Mouse (Mus musculus) layer of hippocampus, postnatal 25 days (tissue): Measurements from ENCODE around the gene Ppfia1. TPM values are rescaled to one million over a fixed set of nuclear protein-coding genes. Genes with fewer than 3 reads are reported as not detected.

Experiments
- DNase-seq, 2 experiments: peaks; one replicate each; pipeline ENCODE4 v3.0.0; 2022; ENCODE audit warnings: mixed read lengths in 2 of 2, low spot score in 1 of 2; ENCODE audit errors: extremely low spot score in 1 of 2
- total RNA-seq, 2 experiments: library from RNA; stranded (reverse); gene quantifications; 2 replicates each; pipeline ENCODE4 v1.2.3; 2021

Gene Ppfia1
- total RNA-seq, 2 experiments from 2014 or later, result 29.7 to 41.3 TPM

- DNase-seq, result no peak
These were observed 1.3 kb downstream of the Ppfia1 start for GRCm38 (mm10) chr7:144552274-144552673.

DNA sequence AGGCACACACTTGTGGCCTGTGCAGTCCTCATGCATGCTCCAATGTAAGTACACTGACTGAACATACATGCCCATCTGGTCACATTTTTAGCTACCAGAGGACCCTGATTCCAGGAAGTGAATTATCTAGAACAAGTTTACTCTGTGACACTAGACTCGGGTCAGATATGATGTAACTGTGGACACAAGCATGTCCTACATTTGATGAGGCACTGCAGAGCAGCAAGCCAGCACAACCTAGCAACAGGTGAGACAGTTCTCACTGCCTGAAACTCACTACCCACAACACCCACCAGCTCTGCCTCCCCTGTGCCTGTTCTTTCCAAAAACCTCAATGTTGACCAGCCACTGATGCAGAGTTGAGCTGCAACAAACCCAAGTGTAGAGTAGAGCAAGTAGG, 2.7 kb downstream of the Ppfia1 start:
- DNase-seq, result no peak

GRCm38 (mm10) chr7:144549904-144550566, 3.5 kb downstream of the Ppfia1 start:
- no peak for DNase-seq

DNA sequence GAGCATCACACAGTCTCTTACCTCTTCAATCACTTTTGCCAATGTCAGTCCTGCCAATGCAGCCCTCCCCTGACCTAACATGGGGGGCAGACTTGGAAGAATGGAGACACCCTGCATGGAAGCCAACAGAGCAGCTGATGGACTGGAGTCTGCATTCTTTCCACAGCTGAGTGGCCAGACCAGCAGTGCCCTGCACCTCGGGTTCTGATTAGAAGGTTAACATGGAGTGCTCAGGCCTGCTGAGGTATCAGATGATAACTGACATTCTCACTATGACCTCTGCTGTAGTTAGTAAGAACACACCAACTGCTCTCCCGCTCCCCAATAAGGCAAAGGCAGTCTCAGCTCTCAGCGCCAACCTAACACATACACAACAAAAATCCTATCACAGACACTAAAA, 8.3 kb downstream of the Ppfia1 start:
- no peak for DNase-seq

GRCm38 (mm10) chr7:144541351-144541750, 12.2 kb downstream of the Ppfia1 start:
- DNase-seq, result no peak

DNA sequence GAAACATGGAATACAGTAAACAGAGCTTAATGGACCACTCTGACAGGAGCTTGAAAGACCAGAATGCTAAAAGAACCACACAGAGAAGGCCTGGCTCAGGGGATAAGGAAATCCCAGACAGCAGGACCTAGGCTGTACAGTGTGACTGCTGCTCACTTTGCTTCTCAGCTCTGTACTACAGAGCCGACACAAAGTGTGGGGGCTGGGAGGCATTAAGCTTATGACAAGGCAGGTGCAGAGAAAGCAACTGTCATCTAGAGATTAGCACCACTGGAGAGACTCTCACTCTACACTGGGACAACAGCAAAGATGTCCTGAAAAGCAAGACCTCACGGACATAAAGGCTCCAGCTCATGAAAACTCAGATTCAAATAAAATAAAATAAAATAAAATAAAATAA, 14.4 kb downstream of the Ppfia1 start:
- DNase-seq, result no peak

DNA sequence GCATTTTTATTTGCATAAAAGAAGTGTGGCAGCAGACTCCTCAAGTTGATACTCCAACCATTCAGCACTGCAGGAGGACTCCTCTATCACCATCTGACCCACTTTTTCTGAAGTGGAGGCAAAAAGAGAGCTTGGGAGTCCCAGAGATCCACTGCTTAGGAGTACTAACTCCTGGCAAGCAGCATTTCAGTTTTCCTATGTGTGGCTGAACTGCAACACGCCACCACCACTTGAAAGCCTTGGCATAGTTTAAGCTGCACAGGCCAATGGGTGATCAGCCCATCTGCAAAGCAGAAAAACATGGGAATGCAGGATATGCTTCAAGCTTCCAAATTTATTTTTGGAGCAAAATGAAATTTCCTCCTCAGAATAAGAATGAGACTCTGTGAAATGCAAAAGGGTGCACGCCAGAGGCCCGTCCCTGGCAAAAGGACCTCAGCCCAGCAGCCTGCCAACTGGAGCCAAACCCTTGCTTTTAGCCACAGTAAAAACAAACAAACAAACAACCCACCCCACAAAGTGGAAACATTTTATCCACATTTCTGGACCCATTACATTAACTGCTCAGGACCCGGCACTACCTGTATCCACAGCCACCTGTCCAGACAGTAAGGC, 15.4 kb downstream of the Ppfia1 start:
- no peak for DNase-seq

DNA sequence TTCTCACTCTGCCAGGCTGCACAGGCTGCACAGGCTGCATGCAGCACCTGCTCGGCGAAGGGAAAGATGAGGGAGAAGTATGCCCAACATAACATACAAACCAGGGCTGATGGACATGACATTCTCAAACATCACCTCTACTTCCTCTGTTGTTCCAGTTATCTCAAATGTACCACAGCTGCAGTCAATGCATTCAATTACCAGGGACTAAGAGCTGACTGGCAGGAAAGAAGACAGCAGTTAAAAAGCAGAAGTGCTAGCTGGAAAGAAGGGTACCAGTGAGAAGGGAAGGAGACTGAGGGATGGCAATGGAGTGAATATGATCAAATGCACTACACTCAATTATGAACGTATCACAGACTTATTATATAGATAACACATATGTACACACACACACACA, 17.2 kb downstream of the Ppfia1 start:
- no peak for DNase-seq

DNA sequence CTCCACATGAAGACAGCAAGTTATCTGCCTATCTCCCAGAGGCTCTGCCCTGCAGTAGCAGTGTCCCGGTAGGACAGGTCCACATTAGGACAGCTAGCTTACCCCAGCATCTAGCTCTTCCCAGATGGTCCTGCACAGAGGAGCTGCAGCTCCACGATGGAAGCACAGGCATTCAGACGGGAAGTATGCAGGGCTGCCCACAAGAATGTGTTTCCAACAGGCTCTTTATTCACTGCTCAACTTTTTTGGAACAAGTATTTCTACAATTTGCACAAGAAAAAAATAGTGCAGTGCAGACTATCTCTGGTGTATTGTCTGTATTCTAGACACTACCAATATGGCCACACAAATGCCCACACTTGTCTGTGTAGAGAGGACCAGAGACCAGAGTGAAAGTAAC, 18.8 kb downstream of the Ppfia1 start:
- no peak for DNase-seq

DNA sequence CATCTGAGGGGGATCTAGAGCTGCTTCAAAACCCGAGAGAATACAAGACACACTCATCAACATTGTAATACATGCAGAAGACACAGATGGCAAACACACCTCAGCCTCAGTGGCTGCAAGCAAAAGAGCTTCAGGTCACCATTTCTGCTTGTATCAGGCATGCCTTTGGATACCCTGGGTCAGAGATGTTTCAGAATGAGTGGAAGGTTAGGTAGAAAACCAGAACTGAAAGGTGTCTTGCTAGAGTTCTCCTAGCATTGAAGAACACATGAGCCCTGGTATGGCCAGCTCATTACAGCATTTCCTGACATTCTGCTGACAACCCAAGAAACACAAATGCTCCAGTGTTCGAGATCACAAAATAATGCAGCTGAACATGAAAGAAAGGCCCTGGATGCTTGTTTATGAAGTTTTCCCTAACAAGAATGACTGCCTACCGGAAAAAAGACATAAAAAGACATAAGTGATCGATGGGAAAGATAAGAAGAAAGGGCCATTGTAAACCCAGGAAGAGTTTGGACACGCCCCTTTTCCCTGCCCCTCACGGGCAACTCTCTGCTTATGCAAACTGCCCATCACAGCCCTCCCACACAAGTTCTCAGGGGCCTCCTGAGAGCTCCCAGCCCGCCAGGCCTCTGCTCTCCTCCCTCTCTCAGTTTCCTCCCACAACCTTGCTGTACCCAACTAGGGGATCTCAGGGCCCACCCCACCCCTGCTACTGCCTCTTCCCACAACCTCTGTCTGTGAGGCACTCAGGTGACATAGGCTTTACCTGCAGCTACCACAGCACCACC, 21.7 kb downstream of the Ppfia1 start:
- DNase-seq, result no peak

DNA sequence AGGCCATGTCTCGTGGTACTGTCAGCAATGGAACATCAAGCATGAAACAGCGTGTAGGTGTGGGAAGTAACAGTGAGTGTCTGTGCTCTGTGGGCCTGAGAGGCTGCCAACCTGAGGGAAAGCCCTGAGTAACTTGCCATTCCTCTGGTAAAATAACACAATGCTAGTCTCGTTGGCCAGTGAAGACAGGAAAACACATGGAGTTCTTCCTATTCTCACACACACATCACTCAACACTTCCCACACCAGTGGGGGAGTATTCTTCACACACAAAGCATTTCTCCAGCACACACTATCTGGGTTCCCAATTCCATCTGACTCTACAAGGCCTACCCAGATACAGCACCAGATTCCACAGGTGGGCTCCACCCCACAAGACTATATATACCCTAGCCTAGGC, 23.7 kb downstream of the Ppfia1 start:
- DNase-seq, result no peak

GRCm38 (mm10) chr7:144527723-144528221, 25.8 kb downstream of the Ppfia1 start:
- DNase-seq, result no peak

DNA sequence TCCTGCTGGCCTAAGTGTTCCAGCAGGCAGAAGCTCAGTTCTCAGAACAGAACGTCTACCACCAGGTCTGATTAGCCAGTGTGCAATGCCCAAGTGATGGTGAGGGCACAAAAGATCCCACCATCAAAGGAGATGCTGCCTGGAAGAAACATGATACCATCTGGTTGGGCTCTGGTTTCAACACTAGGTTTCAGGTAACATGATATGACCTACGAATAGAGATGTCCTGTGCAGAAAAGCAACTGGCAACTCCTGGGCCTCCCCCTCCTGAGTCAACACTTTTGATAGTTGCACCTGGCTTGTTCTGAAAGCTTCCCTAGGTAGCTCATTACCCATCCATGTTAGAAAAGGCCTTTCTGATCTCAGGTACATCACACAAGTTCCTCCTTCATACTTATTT, 26.9 kb downstream of the Ppfia1 start:
- DNase-seq, result no peak

DNA sequence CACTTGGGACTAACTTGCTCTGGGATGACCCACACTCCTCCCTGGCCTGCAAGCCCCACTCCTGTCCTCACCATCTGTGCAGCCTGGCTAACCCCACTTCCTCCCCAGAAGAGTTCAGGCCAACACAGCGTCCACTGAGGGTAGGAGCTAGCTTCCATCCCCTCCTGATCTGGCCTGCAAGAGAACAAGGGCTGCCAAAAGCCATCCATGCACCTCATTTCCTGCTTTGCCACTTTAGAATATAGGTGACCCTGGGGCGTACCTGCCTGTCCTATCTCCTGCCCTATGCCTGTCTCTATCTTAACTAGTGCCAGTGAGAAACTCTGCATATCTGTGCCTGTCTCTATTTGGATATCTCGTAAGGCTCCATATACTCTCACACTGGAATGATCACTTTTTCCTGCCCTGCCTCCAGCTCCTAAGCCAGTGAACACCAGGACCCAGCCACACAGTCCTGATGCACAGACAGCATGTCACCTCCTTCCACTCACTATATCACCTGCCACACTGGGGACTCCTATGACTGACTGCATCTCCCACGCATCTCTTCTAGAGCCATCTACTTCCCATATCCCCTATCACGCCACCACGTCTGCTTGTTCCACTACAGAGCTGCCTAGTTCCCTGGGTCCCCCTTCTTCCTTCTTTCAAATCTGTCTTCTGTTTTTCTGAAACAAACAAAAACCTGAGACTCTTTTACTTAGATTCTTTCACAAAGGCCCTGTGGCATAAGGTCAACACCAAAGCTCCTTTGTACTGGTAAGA, 28.9 kb downstream of the Ppfia1 start:
- DNase-seq, result no peak

DNA sequence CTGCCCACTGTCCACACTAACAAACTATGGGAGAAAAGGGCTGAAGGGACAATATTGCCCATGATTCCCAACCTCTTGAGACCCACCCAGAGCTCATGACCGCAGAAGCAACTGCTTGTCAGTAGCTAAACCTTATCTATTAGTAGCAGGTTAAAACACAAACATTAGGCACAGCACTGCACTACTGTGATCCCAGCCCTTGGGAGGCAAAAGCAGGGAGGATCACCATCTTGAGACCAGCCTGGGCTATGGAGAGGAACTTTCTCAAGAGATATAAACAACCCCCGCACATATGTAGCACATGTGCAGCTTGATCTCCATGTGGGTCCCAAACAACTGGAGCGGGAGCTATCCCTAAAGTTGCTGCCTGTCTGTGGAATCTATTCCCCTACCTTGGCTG, 30.1 kb downstream of the Ppfia1 start:
- DNase-seq, result no peak

DNA sequence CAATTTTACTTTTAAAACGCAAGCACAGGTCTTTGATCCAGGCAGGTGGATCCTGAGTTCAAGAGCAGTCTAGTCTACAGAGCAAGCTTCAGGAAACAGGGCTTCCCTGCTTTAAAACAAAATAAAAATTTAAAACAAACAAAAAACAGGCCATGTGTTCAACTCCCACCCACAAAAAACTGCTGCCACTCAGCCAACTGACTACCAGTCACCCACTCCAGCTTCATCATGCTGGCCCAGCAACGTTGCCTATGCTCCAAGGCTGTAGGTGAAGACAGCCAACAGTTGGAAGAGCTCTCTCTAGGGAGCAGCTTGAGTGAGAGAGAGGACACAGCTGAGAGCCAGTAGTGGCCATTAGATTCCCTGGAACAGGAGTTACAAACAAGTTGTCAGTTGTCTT, 31.6 kb downstream of the Ppfia1 start:
- no peak for DNase-seq

GRCm38 (mm10) chr7:144519852-144520251, 33.7 kb downstream of the Ppfia1 start:
- no peak for DNase-seq

- no peak for DNase-seq
These were observed 36.8 kb downstream of the Ppfia1 start for GRCm38 (mm10) chr7:144516711-144517110.

GRCm38 (mm10) chr7:144509090-144509489, 44.4 kb downstream of the Ppfia1 start:
- DNase-seq, result no peak

- DNase-seq, result no peak
These were observed 46.7 kb downstream of the Ppfia1 start for GRCm38 (mm10) chr7:144506807-144507206.

- DNase-seq, result no peak
These were observed 49.6 kb downstream of the Ppfia1 start for GRCm38 (mm10) chr7:144503959-144504358.
